Mouse (Mus musculus) small intestine, adult 2 months (tissue): ENCODE data around the gene March8.

ENCODE experiments used
- CTCF ChIP-seq: fragments of 200-500 bp; IDR thresholded peaks from 2 replicates; pipeline ENCODE4 v1.5.1; 2012; ENCODE audit warnings: low read depth, mild to moderate bottlenecking, control low read depth, inconsistent platforms, low read length, moderate library complexity, mixed read lengths; ENCODE audit not compliant: insufficient replicate concordance, insufficient read length; ENCODE audit errors: extremely low read depth
- POLR2A ChIP-seq: fragments of 200-500 bp; IDR thresholded peaks from 2 replicates; pipeline ENCODE4 v1.6.1; 2012; ENCODE audit warnings: low read depth, mild to moderate bottlenecking, control low read depth, inconsistent platforms, low read length, moderate library complexity

DNA sequence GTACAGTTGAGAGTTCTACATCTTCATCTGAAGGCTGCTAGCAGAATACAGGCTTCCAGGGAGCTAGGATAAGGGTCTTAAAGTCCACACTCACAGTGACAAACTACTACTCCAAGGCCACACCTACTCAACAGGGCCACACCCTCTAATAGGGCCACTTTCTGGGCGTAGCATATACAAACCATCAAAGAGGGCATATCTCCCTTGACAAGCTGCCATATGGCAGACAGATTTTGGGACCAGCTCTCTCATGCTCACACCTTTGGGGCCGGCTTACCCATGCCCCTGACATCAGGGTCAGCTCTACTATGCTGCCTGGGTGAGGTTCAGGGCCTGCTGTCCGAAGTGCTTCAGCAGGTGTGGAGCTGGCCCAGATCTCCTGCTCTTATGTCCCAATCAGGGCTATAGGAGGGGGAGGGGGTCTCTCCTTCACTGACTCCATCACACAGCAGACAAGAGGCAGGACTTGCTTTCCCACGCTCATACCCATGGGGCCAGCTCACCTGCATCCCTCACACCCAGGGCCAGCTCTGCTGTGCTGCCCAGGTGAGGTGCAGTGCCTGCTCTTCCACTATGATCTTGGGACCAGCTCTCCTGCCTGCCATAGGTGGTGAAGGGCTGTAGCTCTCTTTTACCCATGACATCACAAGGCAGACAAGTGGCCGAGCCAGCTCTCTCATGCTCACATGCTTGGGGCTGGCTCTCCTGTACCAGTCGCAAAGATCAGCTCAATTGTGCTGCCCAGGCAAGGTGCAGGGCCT lies 32.6 kb downstream of the March8 start:
- TF ChIP-seq CTCF (no peak), POLR2A (no peak)
